Mouse (Mus musculus): ENCODE results near the gene Ppp4r4.

- TF ChIP-seq CTCF (IDR thresholded peaks at IDR 0.05; ENCODE audit: control insufficient read depth, insufficient read depth, insufficient read length) (peak; percentile 30), MYOG (IDR thresholded peaks at IDR 0.05; ENCODE audit: control insufficient read depth, extremely low read depth, insufficient read length) (no peak), MYOD1 (IDR thresholded peaks at IDR 0.05; ENCODE audit: control insufficient read depth, insufficient read length, low read depth) (no peak), MAX (IDR thresholded peaks at IDR 0.05) (no peak), USF1 (IDR thresholded peaks at IDR 0.05; ENCODE audit: low read depth) (no peak), FOSL1 (IDR thresholded peaks at IDR 0.05; ENCODE audit: insufficient read depth, low read length, poor library complexity, severe bottlenecking) (no peak), CEBPB (IDR thresholded peaks at IDR 0.05; ENCODE audit: low read depth) (no peak)
These were observed 37.6 kb upstream of the Ppp4r4 start for GRCm38 (mm10) chr12:103494486-103494885.

Measured in C2C12 (cell line).